Mouse (Mus musculus) neural tube, embryonic 12.5 days (tissue): ENCODE measurements around the gene Abcb8. TPM values are rescaled to one million over a fixed set of nuclear protein-coding genes. Genes with fewer than 3 reads are reported as not detected.

ENCODE experiments used
- ATAC-seq: fragments of 200-750 bp; cut with Nextera tagmentation; 2 replicates; pipeline ENCODE4 v1.8.0; 2017; ENCODE audit warnings: low read depth, mild to moderate bottlenecking, moderate TSS enrichment, moderate library complexity; ENCODE audit not compliant: low FRiP score
- H3K27ac ChIP-seq: fragments of 300-500 bp; sonication (generic); 2 replicates; pipeline ENCODE4 v1.5.1; 2016
- H3K27me3 ChIP-seq: fragments of 300-500 bp; sonication (generic); replicated peaks from 2 replicates; pipeline ENCODE4 v1.6.1; 2016; ENCODE audit warnings: mild to moderate bottlenecking
- H3K36me3 ChIP-seq: fragments of 300-500 bp; sonication (generic); 2 replicates; pipeline ENCODE4 v1.6.1; 2016; ENCODE audit warnings: mild to moderate bottlenecking
- H3K4me1 ChIP-seq: fragments of 300-500 bp; sonication (generic); 2 replicates; pipeline ENCODE4 v1.6.1; 2016
- H3K4me2 ChIP-seq: fragments of 300-500 bp; sonication (generic); replicated peaks from 2 replicates; pipeline ENCODE4 v1.6.1; 2016; ENCODE audit warnings: mild to moderate bottlenecking
- H3K4me3 ChIP-seq: fragments of 300-500 bp; sonication (generic); 2 replicates; pipeline ENCODE4 v1.5.1; 2016
- H3K9ac ChIP-seq: fragments of 300-500 bp; sonication (generic); 2 replicates; pipeline ENCODE4 v1.6.1; 2016; ENCODE audit warnings: mild to moderate bottlenecking
- H3K9me3 ChIP-seq: fragments of 300-500 bp; sonication (generic); 2 replicates; pipeline ENCODE4 v1.6.1; 2016; ENCODE audit warnings: mild to moderate bottlenecking
- WGBS: fragments of 180-500 bp; shearing (Covaris S2); methylation state at CpG from one replicate; pipeline ENCODE4 v1.1.7; 2016; 5-methylcytosine and 5-hydroxymethylcytosine counted together
- polyA plus RNA-seq: library from polyadenylated mRNA; unstranded; fragments of >200 nt; fragmentation: Nextera tagmentation; extraction: Ambion mirVana; gene quantifications from 2 replicates; pipeline ENCODE4 v1.2.1, GENCODE M21; 2016

Abcb8 gene
- polyA plus RNA-seq, 1 experiment from 2014 or later = 52.7 TPM

- Histone ChIP-seq H3K27ac (no peak overlapping the region), H3K36me3 (peaks cover 45% of the 10 kb centered on the region), H3K27me3 (no peaks in the 10 kb centered on the region), H3K9me3 (no peaks in the 10 kb centered on the region), H3K9ac (no peak overlapping the region), H3K4me2 (no peak overlapping the region), H3K4me3 (no peak overlapping the region), H3K4me1 (no peaks in the 10 kb centered on the region)
- ATAC-seq = no peak
- WGBS = 79% methylated on average over 9 of the region's 9 CpGs
Observed at GRCm38 (mm10) chr5:24401969-24402368, 8.5 kb downstream of the Abcb8 start.

- H3K36me3 ChIP-seq = peaks cover 56% of the 10 kb centered on the region
- no peaks in the 10 kb centered on the region for H3K9me3 ChIP-seq
- H3K4me2 ChIP-seq = no peak overlapping the region
- H3K27me3 ChIP-seq = no peaks in the 10 kb centered on the region
- 84% methylated on average over 6 of the region's 6 CpGs for WGBS
- no peak overlapping the region for H3K4me3 ChIP-seq
- no peak overlapping the region for H3K9ac ChIP-seq
- no peaks in the 10 kb centered on the region for H3K4me1 ChIP-seq
- H3K27ac ChIP-seq = no peak overlapping the region
- no peak for ATAC-seq
Observed at GRCm38 (mm10) chr5:24404594-24405360, 11.3 kb downstream of the Abcb8 start.

GRCm38 (mm10) chr5:24405389-24405876 is 12.0 kb downstream of the Abcb8 start:
- H3K27ac ChIP-seq = no peak overlapping the region
- no peaks in the 10 kb centered on the region for H3K9me3 ChIP-seq
- H3K4me1 ChIP-seq = no peaks in the 10 kb centered on the region
- H3K9ac ChIP-seq = no peak overlapping the region
- 77% methylated on average over 3 of the region's 3 CpGs for WGBS
- H3K36me3 ChIP-seq = peaks cover 50% of the 10 kb centered on the region
- no peak overlapping the region for H3K4me2 ChIP-seq
- H3K27me3 ChIP-seq = no peaks in the 10 kb centered on the region
- H3K4me3 ChIP-seq = no peak overlapping the region
- ATAC-seq = no peak

GRCm38 (mm10) chr5:24408651-24409050 is 15.2 kb downstream of the Abcb8 start:
- H3K36me3 ChIP-seq = peaks cover 35% of the 10 kb centered on the region
- H3K27me3 ChIP-seq = no peaks in the 10 kb centered on the region
- no peak for ATAC-seq
- H3K4me3 ChIP-seq = no peak overlapping the region
- no peak overlapping the region for H3K4me2 ChIP-seq
- no peak overlapping the region for H3K9ac ChIP-seq
- H3K9me3 ChIP-seq = no peaks in the 10 kb centered on the region
- no peak overlapping the region for H3K27ac ChIP-seq
- no peaks in the 10 kb centered on the region for H3K4me1 ChIP-seq
- WGBS = 95% methylated on average over 13 of the region's 13 CpGs

- no peak overlapping the region for H3K4me3 ChIP-seq
- no peaks in the 10 kb centered on the region for H3K9me3 ChIP-seq
- H3K4me2 ChIP-seq = no peak overlapping the region
- no peak overlapping the region for H3K9ac ChIP-seq
- no peak for ATAC-seq
- no peaks in the 10 kb centered on the region for H3K27me3 ChIP-seq
- no peaks in the 10 kb centered on the region for H3K4me1 ChIP-seq
- WGBS = 88% methylated on average over 2 of the region's 2 CpGs
- H3K36me3 ChIP-seq = peaks cover 32% of the 10 kb centered on the region
- H3K27ac ChIP-seq = no peak overlapping the region
Observed at GRCm38 (mm10) chr5:24409466-24409865, 16.0 kb downstream of the Abcb8 start.

GRCm38 (mm10) chr5:24412063-24412462 is 18.6 kb downstream of the Abcb8 start:
- ATAC-seq = no peak
- H3K36me3 ChIP-seq = peaks cover 11% of the 10 kb centered on the region; the same call in 1 of the 2 replicates
- H3K4me2 ChIP-seq = no peak overlapping the region
- no peaks in the 10 kb centered on the region for H3K27me3 ChIP-seq
- no peak overlapping the region for H3K9ac ChIP-seq
- peaks cover 6% of the 10 kb centered on the region; the same call in 1 of the 2 replicates for H3K4me1 ChIP-seq
- no peak overlapping the region for H3K27ac ChIP-seq
- H3K9me3 ChIP-seq = no peaks in the 10 kb centered on the region
- H3K4me3 ChIP-seq = no peak overlapping the region
- 92% methylated on average over 2 of the region's 2 CpGs for WGBS

- no peaks in the 10 kb centered on the region for H3K27me3 ChIP-seq
- H3K9me3 ChIP-seq = no peaks in the 10 kb centered on the region
- ATAC-seq = no peak
- no peak within 1 kb of the TSS for H3K9ac ChIP-seq
- no peak within 1 kb of the TSS for H3K27ac ChIP-seq
- 53% methylated on average over 11 of the region's 11 CpGs for WGBS
- H3K4me1 ChIP-seq = peaks cover 6% of the 10 kb centered on the region; the same call in 1 of the 2 replicates
- H3K4me3 ChIP-seq = no peak within 1 kb of the TSS
- no peak within 1 kb of the TSS for H3K4me2 ChIP-seq
- 0 out of 2 replicates have a peak, but pooled peaks cover 6% of the 10 kb centered on the region for H3K36me3 ChIP-seq
Observed at GRCm38 (mm10) chr5:24413042-24413693, 19.7 kb downstream of the Abcb8 start, which contains the start of gene Asic3. Gene Asic3, plus strand, starts transcription at chr5:24413392.

- Histone ChIP-seq H3K9me3 (no peaks in the 10 kb centered on the region), H3K27ac (no peak overlapping the region), H3K9ac (no peak overlapping the region), H3K4me2 (no peak overlapping the region), H3K36me3 (peaks cover 12% of the 10 kb centered on the region; the same call in 1 of the 2 replicates), H3K4me1 (peaks cover 6% of the 10 kb centered on the region; the same call in 1 of the 2 replicates), H3K4me3 (no peak overlapping the region), H3K27me3 (no peaks in the 10 kb centered on the region)
- WGBS = 86% methylated on average over 13 of the region's 13 CpGs
- ATAC-seq = no peak
Observed at GRCm38 (mm10) chr5:24413938-24414337, 20.5 kb downstream of the Abcb8 start.

- peaks cover 6% of the 10 kb centered on the region; the same call in 1 of the 2 replicates for H3K4me1 ChIP-seq
- H3K27ac ChIP-seq = no peak overlapping the region
- peak; percentile 67 for ATAC-seq
- H3K27me3 ChIP-seq = no peaks in the 10 kb centered on the region
- WGBS = 3% methylated on average over 21 of the region's 21 CpGs
- H3K9ac ChIP-seq = no peak overlapping the region
- H3K4me3 ChIP-seq = no peak overlapping the region
- H3K4me2 ChIP-seq = peak overlapping the region; percentile 20
- H3K36me3 ChIP-seq = peaks cover 26% of the 10 kb centered on the region
- no peaks in the 10 kb centered on the region for H3K9me3 ChIP-seq
Observed at GRCm38 (mm10) chr5:24416222-24416736, 22.8 kb downstream of the Abcb8 start.

GRCm38 (mm10) chr5:24417587-24417986 is 24.1 kb downstream of the Abcb8 start:
- WGBS = 91% methylated on average over 10 of the region's 10 CpGs
- peaks cover 8% of the 10 kb centered on the region for H3K4me1 ChIP-seq
- no peak overlapping the region for H3K27ac ChIP-seq
- no peak overlapping the region for H3K4me3 ChIP-seq
- no peak for ATAC-seq
- H3K4me2 ChIP-seq = no peak overlapping the region
- H3K9me3 ChIP-seq = no peaks in the 10 kb centered on the region
- H3K27me3 ChIP-seq = no peaks in the 10 kb centered on the region
- no peak overlapping the region for H3K9ac ChIP-seq
- peaks cover 26% of the 10 kb centered on the region for H3K36me3 ChIP-seq

- no peak overlapping the region for H3K27ac ChIP-seq
- H3K4me1 ChIP-seq = peaks cover 27% of the 10 kb centered on the region
- H3K9me3 ChIP-seq = no peaks in the 10 kb centered on the region
- H3K4me2 ChIP-seq = no peak overlapping the region
- no peak overlapping the region for H3K4me3 ChIP-seq
- H3K27me3 ChIP-seq = no peaks in the 10 kb centered on the region
- WGBS = 89% methylated on average over 9 of the region's 9 CpGs
- H3K36me3 ChIP-seq = peaks cover 26% of the 10 kb centered on the region
- no peak overlapping the region for H3K9ac ChIP-seq
- ATAC-seq = no peak
Observed at GRCm38 (mm10) chr5:24420381-24420780, 26.9 kb downstream of the Abcb8 start.
